8 mouse cellular contexts compared by ENCODE assay signal in the genomic region with DNA sequence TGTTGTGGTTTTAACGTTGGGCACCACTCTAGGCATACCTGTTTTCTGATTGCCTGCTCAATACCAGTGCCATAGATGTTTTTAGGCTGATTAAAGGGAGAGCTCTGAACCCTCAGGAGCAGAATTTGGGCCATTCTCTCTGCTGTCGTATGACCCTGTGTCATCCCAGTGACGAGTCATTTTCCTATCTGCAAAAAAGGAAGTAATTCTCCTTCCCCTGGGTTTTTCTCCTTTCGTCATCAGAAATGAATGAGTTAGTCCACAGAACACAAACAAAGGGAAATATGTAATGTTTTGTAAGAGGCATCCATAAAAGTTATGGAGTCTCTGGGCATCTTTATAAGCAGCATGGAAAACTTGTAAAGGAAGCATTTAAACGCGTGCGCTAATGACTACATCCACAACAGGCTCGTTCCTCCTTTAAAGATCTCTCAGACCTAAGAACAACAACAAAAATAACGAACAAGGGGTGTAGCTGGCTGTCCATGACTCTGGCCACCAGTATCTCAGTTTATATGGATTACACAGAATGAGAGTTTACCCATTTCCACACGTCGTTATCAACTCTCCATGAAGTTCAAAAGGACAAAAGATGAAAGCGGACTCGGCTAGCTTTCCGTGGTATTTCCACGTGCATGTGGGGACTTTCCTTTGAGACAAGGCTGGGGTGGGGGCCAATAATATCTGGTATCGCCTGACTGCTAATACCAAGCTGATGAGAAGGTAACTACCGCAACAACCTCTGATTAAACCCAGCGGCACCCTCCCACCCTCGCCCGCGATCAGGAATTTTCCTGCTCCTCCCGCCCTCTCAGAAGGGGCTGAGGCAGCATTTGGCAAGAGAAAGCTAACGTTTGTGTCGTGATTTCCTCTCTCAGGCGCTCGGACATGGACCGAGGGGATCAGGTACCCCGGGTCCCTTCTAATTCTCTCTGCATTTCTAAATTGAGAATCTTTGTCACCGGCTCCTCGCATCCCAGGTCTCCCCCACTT. TPM values are rescaled to one million over a fixed set of nuclear protein-coding genes. Genes with fewer than 3 reads are reported as not detected.
DNase-seq lines count a peak whose midpoint lies in the region; ATAC-seq and TF ChIP-seq lines count a peak whose summit lies in the region.

No protein-coding gene starts in this region.

- 2% methylated on average over 30 of the region's 30 CpGs for WGBS in thymus, adult 2 months
- 11% methylated on average over 30 of the region's 30 CpGs for WGBS in kidney, adult 2 months
- 3% methylated on average over 30 of the region's 30 CpGs for WGBS in lung, embryonic 16.5 days
- WGBS in small intestine, adult 2 months: 7% methylated on average over 30 of the region's 30 CpGs

- H3K4me2 ChIP-seq in lung, embryonic 16.5 days (ENCODE audit: low read depth, low read length): peak overlapping the region; percentile 86

- H3K4me1 ChIP-seq in thymus, adult 2 months (replicated peaks; ENCODE audit: control insufficient read depth, insufficient read depth, low read length): peaks cover 21% of the 10 kb centered on the region
- H3K4me1 ChIP-seq in kidney, adult 2 months (ENCODE audit: control insufficient read depth, insufficient read depth, low read length): peaks cover 11% of the 10 kb centered on the region; the same call in 1 of the 2 replicates
- peaks cover 18% of the 10 kb centered on the region for H3K4me1 ChIP-seq in lung, embryonic 16.5 days (replicated peaks; ENCODE audit: control insufficient read depth, insufficient read depth, low read length)
- H3K4me1 ChIP-seq in small intestine, adult 2 months (ENCODE audit: control insufficient read depth, insufficient read depth, insufficient read length, low read length): peaks cover 17% of the 10 kb centered on the region; the same call in 1 of the 2 replicates

- no peak for TF ChIP-seq CTCF in thymus, adult 2 months (IDR thresholded peaks at IDR 0.05; ENCODE audit: borderline replicate concordance, control insufficient read depth, extremely low read depth, insufficient read depth, low read length, poor library complexity)
- TF ChIP-seq CTCF in kidney, adult 2 months (conservative IDR thresholded peaks at IDR 0.05; ENCODE audit: insufficient read depth, insufficient read length, low read depth, low read length): no peak
- no peak for TF ChIP-seq CTCF in small intestine, adult 2 months (IDR thresholded peaks at IDR 0.05; ENCODE audit: extremely low read depth, insufficient read length, insufficient replicate concordance, low read depth, low read length)

- H3K9me3 ChIP-seq in lung, embryonic 16.5 days (ENCODE audit: control insufficient read depth, low read length): no peaks in the 10 kb centered on the region

- peak overlapping the region; percentile 78 for H3K9ac ChIP-seq in lung, embryonic 16.5 days (ENCODE audit: low read length)

- no peaks in the 10 kb centered on the region for H3K27me3 ChIP-seq in thymus, adult 2 months (ENCODE audit: control insufficient read depth, insufficient read depth, low read length)
- H3K27me3 ChIP-seq in kidney, adult 2 months (replicated peaks; ENCODE audit: control insufficient read depth, insufficient read depth, low read length): no peaks in the 10 kb centered on the region
- H3K27me3 ChIP-seq in lung, embryonic 16.5 days (ENCODE audit: control insufficient read depth, insufficient read depth, low read depth, low read length): no peaks in the 10 kb centered on the region
- H3K27me3 ChIP-seq in small intestine, adult 2 months (ENCODE audit: control insufficient read depth, insufficient read depth, low read length): no peaks in the 10 kb centered on the region

- no peak for ATAC-seq in lung, embryonic 16.5 days (ENCODE audit: low read depth)

- peak overlapping the region; percentile 80 for H3K4me3 ChIP-seq in thymus, adult 2 months (ENCODE audit: control insufficient read depth, insufficient read depth, low read length)
- H3K4me3 ChIP-seq in kidney, adult 2 months (ENCODE audit: insufficient read depth, low read depth, low read length): peak overlapping the region; percentile 56
- H3K4me3 ChIP-seq in lung, embryonic 16.5 days (ENCODE audit: low read length): peak overlapping the region; percentile 66
- H3K4me3 ChIP-seq in small intestine, adult 2 months (ENCODE audit: low read depth, low read length): peak overlapping the region; percentile 81

- H3K27ac ChIP-seq in thymus, adult 2 months (ENCODE audit: control insufficient read depth, insufficient read depth, low read length): peak overlapping the region; percentile 59
- H3K27ac ChIP-seq in kidney, adult 2 months (ENCODE audit: insufficient read depth, low read depth, low read length): peak overlapping the region; percentile 89
- H3K27ac ChIP-seq in lung, embryonic 16.5 days (ENCODE audit: low read length): peak overlapping the region; percentile 94
- peak overlapping the region; percentile 94 for H3K27ac ChIP-seq in small intestine, adult 2 months (ENCODE audit: insufficient read depth, low read depth, low read length)

- TF ChIP-seq POLR2A in thymus, adult 2 months (IDR thresholded peaks at IDR 0.05; ENCODE audit: control insufficient read depth, extremely low read depth, insufficient read depth, low read length, poor library complexity): no peak
- TF ChIP-seq POLR2A in kidney, adult 2 months (IDR thresholded peaks at IDR 0.05; ENCODE audit: low read depth, low read length): no peak
- no peak for TF ChIP-seq POLR2A in small intestine, adult 2 months (IDR thresholded peaks at IDR 0.05; ENCODE audit: low read depth, low read length)

- H3K36me3 ChIP-seq in thymus, adult 2 months (ENCODE audit: control insufficient read depth, insufficient read depth, low read length): no peaks in the 10 kb centered on the region; the same call in 1 of the 2 replicates
- H3K36me3 ChIP-seq in kidney, adult 2 months (ENCODE audit: control insufficient read depth, insufficient read depth, low read length): no peaks in the 10 kb centered on the region; the same call in 1 of the 2 replicates
- H3K36me3 ChIP-seq in lung, embryonic 16.5 days (ENCODE audit: control insufficient read depth, insufficient read depth, low read length): peaks cover 2% of the 10 kb centered on the region; the same call in 1 of the 2 replicates
- H3K36me3 ChIP-seq in small intestine, adult 2 months (ENCODE audit: control insufficient read depth, insufficient read depth, low read length): peaks cover 21% of the 10 kb centered on the region

- DNase-seq in thymus, adult 2 months: no peak
- DNase-seq in thymus, postnatal 25 days: no peak
- peak; percentile 39 to 70 for DNase-seq in adrenal gland, postnatal 36 days
- DNase-seq in gastrocnemius, postnatal 25 days: peak; percentile 38
- DNase-seq in kidney, adult 2 months: peak; percentile 58
- no peak for DNase-seq in ovary, adult 18-20 months (ENCODE audit: low spot score)

RNA-seq across cellular contexts. Expression of gene Pim1, which starts 1.3 kb away (rescaled TPM):
- polyA plus RNA-seq in thymus, adult 2 months (2012; rRNA removed): 92.7 and 128 TPM in 2 replicates
- total RNA-seq in adrenal gland, postnatal 36 days (2021): 100 to 1,000 TPM; 162 to 206 TPM
- total RNA-seq in gastrocnemius, postnatal 25 days (2021): 10 to 100 TPM; 11.1 to 17.5 TPM
- 16.0 and 18.8 TPM in 2 replicates for polyA plus RNA-seq in kidney, adult 2 months (2012; rRNA removed)
- 15.6 and 16.6 TPM in 2 replicates for polyA plus RNA-seq in lung, embryonic 16.5 days (2015; fragmentation: Nextera tagmentation; extraction: Ambion mirVana)
- 38.9 and 160 TPM in 2 replicates for polyA plus RNA-seq in small intestine, adult 2 months (2012; rRNA removed)

Comparison
In these comparisons a context has a peak if more than half of its experiments do, and no peak if none do; other contexts are left out.
1. DNase-seq: peak in adrenal gland, postnatal 36 days (2 of 2), gastrocnemius, postnatal 25 days (single experiment) and kidney, adult 2 months (single experiment); none in thymus, adult 2 months (single experiment), thymus, postnatal 25 days (single experiment) and ovary, adult 18-20 months (single experiment).
2. Peak in every context shown above with its lines, with median percentiles within 50 percentile points of each other: H3K27ac ChIP-seq and H3K4me3 ChIP-seq.